Comparison of ENCODE assay signal across 7 mouse cellular contexts in the genomic region with DNA sequence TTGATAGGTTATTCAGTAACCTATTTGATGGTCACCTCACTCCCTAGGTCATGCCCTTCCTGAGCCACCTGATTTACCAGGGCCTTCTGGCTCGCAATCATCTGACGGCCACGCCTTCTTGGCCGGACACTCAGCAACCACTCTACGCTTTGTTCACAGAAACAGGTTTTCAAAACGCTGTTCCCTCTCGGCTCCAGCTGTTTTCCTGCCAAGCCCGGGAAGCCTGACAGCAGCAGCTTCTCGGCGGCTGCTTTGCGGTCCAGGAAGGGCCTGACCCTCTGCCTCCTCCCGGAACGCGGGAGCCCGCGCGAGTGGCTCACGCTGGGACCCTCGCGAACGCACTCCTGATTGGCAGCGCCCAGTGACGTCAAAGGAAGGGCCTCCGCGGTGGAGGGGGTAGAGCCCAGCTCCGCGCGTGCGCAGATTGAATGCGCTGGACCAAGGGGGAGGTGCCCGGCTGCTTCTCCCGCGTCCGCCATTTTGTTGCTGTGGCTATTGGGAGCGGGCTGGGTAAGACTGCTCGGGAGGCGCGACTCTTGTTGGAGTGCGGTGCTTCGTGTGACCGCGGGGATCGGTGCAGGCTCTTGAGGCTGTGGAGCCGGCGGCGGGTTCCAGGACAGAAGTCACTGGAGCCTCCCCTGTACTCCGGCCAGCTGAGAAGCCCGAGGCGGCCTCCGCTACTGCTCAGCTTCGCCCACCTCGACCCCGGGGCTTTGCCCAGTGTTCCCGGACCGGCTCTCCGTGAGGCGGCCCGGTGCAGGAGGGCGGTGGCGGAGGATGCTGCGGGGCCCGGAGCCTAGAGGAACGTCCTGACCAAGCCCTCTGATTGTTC. TPM values are rescaled to one million over a fixed set of nuclear protein-coding genes. Genes with fewer than 3 reads are reported as not detected.
DNase-seq lines count a peak whose midpoint lies in the region; ATAC-seq lines count a peak whose summit lies in the region.

A gene (plus strand): TSS at position 447 of the 832 bp plus-strand sequence.

- peak within 1 kb of the TSS; percentile 64 for H3K4me2 ChIP-seq in intestine, embryonic 16.5 days (ENCODE audit: low read depth, low read length)
- H3K4me2 ChIP-seq in midbrain, embryonic 11.5 days: peak within 1 kb of the TSS; percentile 87

- peak within 1 kb of the TSS; percentile 91 for H3K27ac ChIP-seq in intestine, embryonic 16.5 days (ENCODE audit: low read length)
- peak within 1 kb of the TSS; percentile 89 for H3K27ac ChIP-seq in midbrain, embryonic 11.5 days (ENCODE audit: low read depth, low read length)

- peak; percentile 99 for DNase-seq in adrenal gland, adult 2 months
- peak; percentile 98 for DNase-seq in embryo, embryonic 11.5 days (ENCODE audit: low read depth, low spot score)
- DNase-seq in gastrocnemius, postnatal 4 days (ENCODE audit: low spot score in 2 of 2): peak; percentile 98
- peak; percentile 98 for DNase-seq in left cerebral cortex, postnatal 36 days (ENCODE audit: low spot score in 2 of 2)
- DNase-seq in midbrain, embryonic 11.5 days (ENCODE audit: low spot score, missing footprints): peak; percentile 100
- DNase-seq in skeletal muscle tissue, adult 2 months (ENCODE audit: low read depth, low spot score): peak; percentile 97

- under 1% methylated on average over 63 of the region's 63 CpGs for WGBS in intestine, embryonic 16.5 days
- under 1% methylated on average over 62 of the region's 63 CpGs for WGBS in midbrain, embryonic 11.5 days

- no peaks in the 10 kb centered on the region for H3K9me3 ChIP-seq in intestine, embryonic 16.5 days (ENCODE audit: control insufficient read depth, low read length)
- H3K9me3 ChIP-seq in midbrain, embryonic 11.5 days (ENCODE audit: control insufficient read depth, low read length): no peaks in the 10 kb centered on the region

- peaks cover 8% of the 10 kb centered on the region for H3K4me1 ChIP-seq in intestine, embryonic 16.5 days (ENCODE audit: control insufficient read depth, insufficient read depth, low read length)
- H3K4me1 ChIP-seq in midbrain, embryonic 11.5 days (ENCODE audit: control insufficient read depth, insufficient read depth, low read length): peaks cover 14% of the 10 kb centered on the region

- intact Hi-C loops in left cerebral cortex, postnatal 36 days (cut with DNase I): loop anchor here (5.0 kb wide), 1 partner anchor 44 kb away; a partner anchor contains a TSS

- peak; percentile 97 for ATAC-seq in intestine, embryonic 16.5 days
- ATAC-seq in midbrain, embryonic 11.5 days (ENCODE audit: low FRiP score): peak; percentile 97

- H3K27me3 ChIP-seq in intestine, embryonic 16.5 days (replicated peaks; ENCODE audit: control insufficient read depth, insufficient read depth, low read length): no peaks in the 10 kb centered on the region
- H3K27me3 ChIP-seq in midbrain, embryonic 11.5 days (ENCODE audit: control insufficient read depth, insufficient read depth, low read length): no peaks in the 10 kb centered on the region

- peak within 1 kb of the TSS; percentile 99 for H3K9ac ChIP-seq in intestine, embryonic 16.5 days (ENCODE audit: low read depth, low read length)
- H3K9ac ChIP-seq in midbrain, embryonic 11.5 days (ENCODE audit: low read length): peak within 1 kb of the TSS; percentile 98

- H3K36me3 ChIP-seq in intestine, embryonic 16.5 days (ENCODE audit: control insufficient read depth, insufficient read depth, low read length): 0 out of 2 replicates have a peak, but pooled peaks cover 3% of the 10 kb centered on the region
- H3K36me3 ChIP-seq in midbrain, embryonic 11.5 days (ENCODE audit: control insufficient read depth, insufficient read depth, low read length): peaks cover 4% of the 10 kb centered on the region; the same call in 1 of the 2 replicates

- peak within 1 kb of the TSS; percentile 97 for H3K4me3 ChIP-seq in intestine, embryonic 16.5 days (ENCODE audit: low read length)
- H3K4me3 ChIP-seq in midbrain, embryonic 11.5 days (ENCODE audit: low read depth, low read length): peak within 1 kb of the TSS; percentile 97

RNA-seq across cellular contexts. Expression of the gene that starts here (rescaled TPM):
- 10 to 100 TPM; 30.3 to 49.1 TPM for total RNA-seq in adrenal gland, adult 2 months (2021)
- 60.0 and 83.4 TPM in 2 replicates for polyA plus RNA-seq in adrenal gland, adult 2 months (2012; rRNA removed)
- total RNA-seq in gastrocnemius, postnatal 4 days (2021): 10 to 100 TPM; 32.4 to 33.1 TPM
- polyA plus RNA-seq in intestine, embryonic 16.5 days (2015; fragmentation: Nextera tagmentation; extraction: Ambion mirVana): 42.7 and 42.9 TPM in 2 replicates
- 10 to 100 TPM; 30.8 to 34.0 TPM for total RNA-seq in left cerebral cortex, postnatal 36 days (2021)
- polyA plus RNA-seq in midbrain, embryonic 11.5 days (2014; fragmentation: Nextera tagmentation; extraction: Ambion mirVana): 85.5 and 92.2 TPM in 2 replicates

Comparison
In these comparisons a context has a peak if more than half of its experiments do, and no peak if none do; other contexts are left out.
1. Peak in every context shown above with its lines: DNase-seq, ATAC-seq, H3K4me3 ChIP-seq and H3K27ac ChIP-seq.